13 mouse cellular contexts compared by ENCODE assay signal in genomic region chr4:143106971-143107370, GRCm38 (mm10).
"Had no signal": no experiment of that assay in that cellular context is flagged by ENCODE, and none has a peak within 500 bp of the region (broad histone marks: within the 10 kb centered on the region; RNA-seq: fewer than 3 reads in every experiment).

No protein-coding gene starts in this region.

- H3K27ac ChIP-seq: limb, embryonic 13.5 days; liver, embryonic 13.5 days; macrophage; midbrain, embryonic 13.5 days had no signal

- DNase-seq: kidney, adult 11 months; kidney, postnatal 36 days; layer of hippocampus, adult 9-11 months; layer of hippocampus, postnatal 36 days; liver, embryonic 13.5 days; lung, embryonic 14.5 days; lung, postnatal 10 days; right cerebral cortex, postnatal 25 days; thymus, adult 2 months; thymus, postnatal 25 days had no signal

- H3K9me3 ChIP-seq: limb, embryonic 13.5 days; liver, embryonic 13.5 days; midbrain, embryonic 13.5 days had no signal

- H3K27me3 ChIP-seq: limb, embryonic 13.5 days; liver, embryonic 13.5 days; midbrain, embryonic 13.5 days had no signal

- H3K4me1 ChIP-seq: midbrain, embryonic 13.5 days had no signal

- H3K4me3 ChIP-seq: limb, embryonic 13.5 days; liver, embryonic 13.5 days; midbrain, embryonic 13.5 days had no signal

- ATAC-seq: midbrain, embryonic 13.5 days had no signal

- H3K9ac ChIP-seq: limb, embryonic 13.5 days; liver, embryonic 13.5 days; lung, embryonic 14.5 days; midbrain, embryonic 13.5 days had no signal

- H3K4me2 ChIP-seq: limb, embryonic 13.5 days; liver, embryonic 13.5 days; lung, embryonic 14.5 days; midbrain, embryonic 13.5 days had no signal
